Mouse (Mus musculus) ES-E14 (cell line): ENCODE measurements around the gene Cat. TPM values are rescaled to one million over a fixed set of nuclear protein-coding genes. Genes with fewer than 3 reads are reported as not detected.

Experiments used
- DNase-seq: peaks from one replicate; pipeline ENCODE4 v3.0.0-alpha.2; 2013; ENCODE audit warnings: low read depth, low spot score
- H3K27ac ChIP-seq: 2 replicates; pipeline ENCODE4 v1.5.1; 2012; ENCODE audit warnings: low read depth, mild to moderate bottlenecking, low read length, moderate library complexity, mixed read lengths; ENCODE audit not compliant: poor library complexity, insufficient read depth, severe bottlenecking
- H3K36me3 ChIP-seq: 2 replicates; pipeline ENCODE4 v1.6.1; 2012; ENCODE audit warnings: mild to moderate bottlenecking, low read length, moderate library complexity, mixed read lengths; ENCODE audit not compliant: control insufficient read depth, poor library complexity, insufficient read depth, severe bottlenecking
- H3K4me1 ChIP-seq, 2 experiments: fragments of 150-350 bp in 1 of 2; sonication (generic) in 1 of 2; 2 replicates each; pipeline ENCODE4 v1.6.1; 2012; ENCODE audit warnings: low read length in 2 of 2, mild to moderate bottlenecking in 1 of 2, mixed read lengths in 1 of 2; ENCODE audit not compliant: control insufficient read depth in 2 of 2, insufficient read depth in 2 of 2, poor library complexity in 1 of 2
- H3K4me3 ChIP-seq, 2 experiments: fragments of 150-350 bp in 1 of 2; sonication (generic) in 1 of 2; 2 replicates each; pipeline ENCODE4 v1.5.1; 2012; ENCODE audit warnings: low read length in 2 of 2, low read depth in 1 of 2, mild to moderate bottlenecking in 1 of 2, mixed read lengths in 1 of 2; ENCODE audit not compliant: insufficient read depth in 1 of 2, poor library complexity in 1 of 2, severe bottlenecking in 1 of 2
- H3K9ac ChIP-seq: 2 replicates; pipeline ENCODE4 v1.6.1; 2012; ENCODE audit warnings: low read depth, mild to moderate bottlenecking, low read length, mixed read lengths; ENCODE audit not compliant: poor library complexity, insufficient read depth, severe bottlenecking
- H3K9me3 ChIP-seq: fragments of 150-350 bp; sonication (generic); 2 replicates; pipeline ENCODE4 v1.6.1; 2012; ENCODE audit warnings: low read depth, mild to moderate bottlenecking, low read length; ENCODE audit not compliant: control insufficient read depth, insufficient read depth
- CHD2 ChIP-seq: IDR thresholded peaks from 2 replicates; pipeline ENCODE4 v1.6.1; 2014; ENCODE audit warnings: mild to moderate bottlenecking, low read depth, low read length, inconsistent platforms
- HCFC1 ChIP-seq: IDR thresholded peaks from 2 replicates; pipeline ENCODE4 v1.6.1; 2012; ENCODE audit warnings: low read length, inconsistent platforms, borderline replicate concordance; ENCODE audit not compliant: insufficient read depth
- MAFK ChIP-seq: IDR thresholded peaks from 2 replicates; pipeline ENCODE4 v1.6.1; 2014; ENCODE audit warnings: mild to moderate bottlenecking, low read depth, low read length, inconsistent platforms; ENCODE audit not compliant: insufficient read depth
- ZC3H11A ChIP-seq: IDR thresholded peaks from 2 replicates; pipeline ENCODE4 v1.6.1; 2012; ENCODE audit warnings: low read depth, mild to moderate bottlenecking, inconsistent platforms, low read length, borderline replicate concordance
- ZNF384 ChIP-seq: IDR thresholded peaks from 2 replicates; pipeline ENCODE4 v1.6.1; 2012; ENCODE audit warnings: low read depth, low read length, inconsistent platforms
- in situ Hi-C, 2 experiments: fragments of 600-800 bp; cut with MboI; formaldehyde crosslinking; loops; one replicate each; pipeline ENCODE4 v1.15.1; 2025; ENCODE audit warnings: low sequenced_read_pairs in 2 of 2, inconsistent platforms in 1 of 2; ENCODE audit not compliant: unreplicated experiment in 2 of 2
- total RNA-seq: library from RNA; depleted of rRNA; stranded (reverse); fragments of 300-350 nt; gene quantifications from 2 replicates; pipeline ENCODE4 v1.2.3, GENCODE M21; 2012

Cat gene
- total RNA-seq, 1 experiment: 23.0 TPM

GRCm38 (mm10) chr2:103452550-103452949 lies 32.4 kb downstream of the Cat start:
- no peaks in the 10 kb centered on the region for H3K9me3 ChIP-seq
- DNase-seq: no peak
- H3K9ac ChIP-seq: no peak overlapping the region
- H3K4me3 ChIP-seq: no peak overlapping the region
- in situ Hi-C loops: loop anchor here (10.0 to 25.0 kb wide), 2 partner anchors 102 to 410 kb away; no protein-coding TSS in a partner anchor
- TF ChIP-seq HCFC1 (no peak), ZNF384 (no peak)
- peaks cover 13% of the 10 kb centered on the region for H3K36me3 ChIP-seq
- no peaks in the 10 kb centered on the region for H3K4me1 ChIP-seq
- H3K27ac ChIP-seq: no peak overlapping the region

- H3K9ac ChIP-seq: no peak overlapping the region
- H3K4me1 ChIP-seq: no peaks in the 10 kb centered on the region
These were observed 34.7 kb downstream of the Cat start for GRCm38 (mm10) chr2:103450267-103450666.

GRCm38 (mm10) chr2:103449813-103450212 lies 35.1 kb downstream of the Cat start:
- no peak overlapping the region for H3K4me3 ChIP-seq
- no peak for DNase-seq
- H3K27ac ChIP-seq: no peak overlapping the region
- no peaks in the 10 kb centered on the region for H3K9me3 ChIP-seq
- no peak for TF ChIP-seq HCFC1
- TF ChIP-seq CHD2: no peak
- no peak for TF ChIP-seq ZC3H11A
- no peak for TF ChIP-seq MAFK
- TF ChIP-seq ZNF384: no peak
- in situ Hi-C loops: loop anchor here (10.0 to 25.0 kb wide), 2 partner anchors 105 to 412 kb away; no protein-coding TSS in a partner anchor
- H3K9ac ChIP-seq: no peak overlapping the region
- peaks cover 3% of the 10 kb centered on the region for H3K36me3 ChIP-seq
- H3K4me1 ChIP-seq: no peaks in the 10 kb centered on the region

More at GRCm38 (mm10) chr2:103450267-103450666, 34.7 kb downstream of the Cat start:
- peaks cover 5% of the 10 kb centered on the region for H3K36me3 ChIP-seq
- TF ChIP-seq HCFC1: no peak
- TF ChIP-seq MAFK: no peak
- TF ChIP-seq CHD2: no peak
- TF ChIP-seq ZNF384: no peak
- TF ChIP-seq ZC3H11A: no peak
- in situ Hi-C loops: loop anchor here (10.0 to 25.0 kb wide), 2 partner anchors 105 to 412 kb away; no protein-coding TSS in a partner anchor
- no peak overlapping the region for H3K4me3 ChIP-seq
- no peaks in the 10 kb centered on the region for H3K9me3 ChIP-seq
- H3K27ac ChIP-seq: no peak overlapping the region
- DNase-seq: no peak

- TF ChIP-seq ZC3H11A (no peak), HCFC1 (no peak), CHD2 (no peak), ZNF384 (no peak), MAFK (no peak)
- in situ Hi-C loops: no loop called here
- Histone ChIP-seq H3K4me3 (no peak overlapping the region), H3K36me3 (peaks cover 3% of the 10 kb centered on the region), H3K27ac (no peak overlapping the region), H3K9me3 (no peaks in the 10 kb centered on the region), H3K9ac (no peak overlapping the region), H3K4me1 (no peaks in the 10 kb centered on the region)
- no peak for DNase-seq
These were observed 35.9 kb downstream of the Cat start for GRCm38 (mm10) chr2:103448947-103449560.

GRCm38 (mm10) chr2:103446326-103446725 lies 38.6 kb downstream of the Cat start:
- DNase-seq: no peak
- H3K36me3 ChIP-seq: no peaks in the 10 kb centered on the region
- H3K9ac ChIP-seq: no peak overlapping the region
- in situ Hi-C loops: no loop called here
- no peaks in the 10 kb centered on the region for H3K4me1 ChIP-seq
- no peak for TF ChIP-seq ZC3H11A
- no peak for TF ChIP-seq CHD2
- no peak for TF ChIP-seq MAFK
- TF ChIP-seq ZNF384: no peak
- TF ChIP-seq HCFC1: no peak
- H3K4me3 ChIP-seq: no peak overlapping the region
- no peak overlapping the region for H3K27ac ChIP-seq
- H3K9me3 ChIP-seq: no peaks in the 10 kb centered on the region
